Mouse (Mus musculus) testis, adult 2 months (tissue): Measurements from ENCODE around the gene Tlr7. TPM values are rescaled to one million over a fixed set of nuclear protein-coding genes. Genes with fewer than 3 reads are reported as not detected.

Experiments used
- H3K27ac ChIP-seq: fragments of 200-500 bp; 2 replicates; pipeline ENCODE4 v1.5.1; 2012; ENCODE audit warnings: low read depth, low read length; ENCODE audit not compliant: control insufficient read depth, insufficient read depth
- H3K27me3 ChIP-seq: fragments of 200-500 bp; 2 replicates; pipeline ENCODE4 v1.6.1; 2012; ENCODE audit warnings: mild to moderate bottlenecking, low read length, moderate library complexity; ENCODE audit not compliant: control insufficient read depth, insufficient read depth
- H3K36me3 ChIP-seq: fragments of 200-500 bp; 2 replicates; pipeline ENCODE4 v1.6.1; 2012; ENCODE audit warnings: mild to moderate bottlenecking, low read length; ENCODE audit not compliant: control insufficient read depth, insufficient read depth
- H3K4me1 ChIP-seq: fragments of 200-500 bp; 2 replicates; pipeline ENCODE4 v1.6.1; 2012; ENCODE audit warnings: low read length; ENCODE audit not compliant: control insufficient read depth, insufficient read depth
- H3K4me3 ChIP-seq: fragments of 200-500 bp; 2 replicates; pipeline ENCODE4 v1.5.1; 2012; ENCODE audit warnings: low read depth, mild to moderate bottlenecking, low read length, moderate library complexity, mixed read lengths; ENCODE audit not compliant: control insufficient read depth
- CTCF ChIP-seq: fragments of 200-500 bp; IDR thresholded peaks from 2 replicates; pipeline ENCODE4 v1.5.1; 2012; ENCODE audit warnings: low read depth, mild to moderate bottlenecking, inconsistent platforms, low read length, moderate library complexity; ENCODE audit not compliant: control insufficient read depth, insufficient read depth, insufficient replicate concordance
- POLR2A ChIP-seq: fragments of 200-500 bp; IDR thresholded peaks from 2 replicates; pipeline ENCODE4 v1.6.1; 2012; ENCODE audit warnings: low read depth, mild to moderate bottlenecking, inconsistent platforms, low read length, moderate library complexity; ENCODE audit not compliant: control insufficient read depth
- polyA plus RNA-seq: library from polyadenylated mRNA; depleted of rRNA; stranded (reverse); fragments of >200 nt; gene quantifications from 2 replicates; pipeline ENCODE4 v1.2.3, GENCODE M21; 2012

Gene Tlr7
- polyA plus RNA-seq, 1 experiment: 0.11 TPM

DNA sequence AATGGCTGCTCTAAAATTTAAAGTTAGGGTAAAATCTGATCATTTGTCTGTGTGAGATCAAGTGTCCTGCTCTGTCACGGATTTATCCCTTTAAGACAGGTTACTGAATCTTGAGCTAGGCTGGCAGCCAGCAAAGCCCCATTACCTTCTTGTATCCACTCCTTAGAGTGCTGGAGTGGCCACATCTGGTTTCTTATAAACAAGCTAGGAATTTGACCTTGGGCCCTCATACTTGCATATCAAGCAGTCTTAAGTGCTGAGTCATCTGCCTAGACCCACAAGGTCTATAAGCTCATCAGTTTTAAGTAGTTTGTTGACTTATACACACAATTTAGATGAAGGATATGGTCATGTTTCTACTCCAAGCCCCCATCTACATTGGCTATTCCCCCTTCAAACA, 14.0 kb upstream of the Tlr7 start:
- Histone ChIP-seq H3K27me3 (no peaks in the 10 kb centered on the region), H3K36me3 (no peaks in the 10 kb centered on the region), H3K27ac (no peak overlapping the region), H3K4me3 (no peak overlapping the region), H3K4me1 (no peaks in the 10 kb centered on the region)
- no peak for TF ChIP-seq CTCF
- TF ChIP-seq POLR2A: no peak

DNA sequence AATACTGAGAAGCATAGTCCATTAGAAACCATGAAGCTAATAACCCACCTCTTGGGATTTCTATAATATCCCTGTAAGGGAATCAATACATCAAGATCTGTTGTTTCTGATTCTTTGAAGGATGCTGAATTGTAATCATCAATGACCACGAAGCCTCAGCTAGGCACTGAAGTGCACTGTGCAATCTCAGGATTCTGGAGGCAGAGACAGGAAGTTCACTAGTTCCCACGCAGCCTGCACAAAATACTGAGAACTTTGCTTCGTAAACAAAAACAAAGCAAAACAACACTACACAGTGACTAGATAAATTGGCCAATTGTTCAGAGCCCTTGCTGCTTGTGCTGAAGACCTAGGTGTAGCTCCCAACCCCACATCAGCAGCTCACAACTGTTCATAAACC, 11.5 kb upstream of the Tlr7 start:
- no peak overlapping the region for H3K27ac ChIP-seq
- no peaks in the 10 kb centered on the region for H3K27me3 ChIP-seq
- H3K36me3 ChIP-seq: no peaks in the 10 kb centered on the region
- H3K4me3 ChIP-seq: no peak overlapping the region
- H3K4me1 ChIP-seq: no peaks in the 10 kb centered on the region
- TF ChIP-seq CTCF (no peak), POLR2A (no peak)

DNA sequence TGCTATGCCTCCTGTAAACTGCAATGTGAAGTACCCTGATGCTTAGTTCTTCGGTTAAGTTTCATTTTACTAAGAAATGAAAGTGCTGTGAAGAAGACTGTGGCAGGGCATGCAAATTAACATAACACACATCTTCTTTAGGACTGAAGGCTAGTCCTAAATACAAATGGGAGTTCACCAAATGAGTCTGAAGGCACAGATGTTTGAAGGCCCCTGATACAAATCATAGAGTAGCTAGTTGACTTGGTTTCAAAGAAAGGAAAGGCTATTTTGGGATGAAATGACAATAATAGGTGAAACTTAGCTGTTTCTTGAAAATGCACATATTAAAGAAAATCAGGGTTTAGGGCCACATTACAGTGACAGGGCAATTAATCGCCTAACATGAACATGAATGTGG, 9.8 kb upstream of the Tlr7 start:
- Histone ChIP-seq H3K27ac (no peak overlapping the region), H3K4me3 (no peak overlapping the region), H3K36me3 (no peaks in the 10 kb centered on the region), H3K27me3 (no peaks in the 10 kb centered on the region), H3K4me1 (no peaks in the 10 kb centered on the region)
- TF ChIP-seq CTCF: no peak
- no peak for TF ChIP-seq POLR2A

DNA sequence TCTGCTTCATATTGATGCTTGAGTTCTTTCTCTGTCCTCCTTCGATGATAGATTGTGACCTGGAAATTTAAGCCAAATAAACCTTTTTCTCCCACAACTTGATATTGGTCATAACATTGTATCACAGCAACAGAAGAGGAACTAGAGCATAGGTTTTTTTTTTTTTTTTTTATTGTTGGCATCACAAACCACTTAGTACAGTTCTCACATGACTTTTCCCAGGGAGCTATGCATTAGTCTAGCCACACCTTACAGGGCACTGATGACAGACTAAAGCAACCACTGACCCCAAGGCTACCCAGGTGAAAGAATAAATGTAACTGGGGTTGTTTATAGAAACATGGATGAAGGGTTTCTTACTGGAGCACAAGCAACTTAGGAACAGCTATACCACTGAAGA, 7.6 kb upstream of the Tlr7 start:
- H3K36me3 ChIP-seq: no peaks in the 10 kb centered on the region
- H3K4me1 ChIP-seq: no peaks in the 10 kb centered on the region
- H3K27me3 ChIP-seq: no peaks in the 10 kb centered on the region
- no peak overlapping the region for H3K27ac ChIP-seq
- no peak overlapping the region for H3K4me3 ChIP-seq
- TF ChIP-seq CTCF: no peak
- TF ChIP-seq POLR2A: no peak

DNA sequence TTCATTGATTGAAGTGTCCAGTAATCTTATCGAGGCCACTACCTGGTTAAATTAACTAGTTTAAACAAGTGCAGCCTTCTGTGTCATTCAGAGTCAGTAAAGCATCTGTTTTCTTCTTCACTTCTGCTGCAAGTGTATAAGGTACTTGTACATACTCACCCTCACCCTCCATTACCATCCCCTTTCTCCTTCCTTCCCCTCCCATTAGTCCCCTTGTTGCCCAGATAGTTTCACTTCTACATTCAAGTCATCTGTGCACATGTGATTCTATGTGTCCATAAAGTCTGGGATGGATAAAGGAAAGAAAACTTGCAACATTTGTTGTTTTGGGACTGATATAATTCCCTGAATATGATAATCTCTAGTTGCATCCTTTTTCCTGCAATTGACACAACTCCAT, 4.2 kb upstream of the Tlr7 start:
- no peaks in the 10 kb centered on the region for H3K27me3 ChIP-seq
- H3K36me3 ChIP-seq: no peaks in the 10 kb centered on the region
- no peak overlapping the region for H3K4me3 ChIP-seq
- no peak for TF ChIP-seq POLR2A
- no peak overlapping the region for H3K27ac ChIP-seq
- H3K4me1 ChIP-seq: no peaks in the 10 kb centered on the region

DNA sequence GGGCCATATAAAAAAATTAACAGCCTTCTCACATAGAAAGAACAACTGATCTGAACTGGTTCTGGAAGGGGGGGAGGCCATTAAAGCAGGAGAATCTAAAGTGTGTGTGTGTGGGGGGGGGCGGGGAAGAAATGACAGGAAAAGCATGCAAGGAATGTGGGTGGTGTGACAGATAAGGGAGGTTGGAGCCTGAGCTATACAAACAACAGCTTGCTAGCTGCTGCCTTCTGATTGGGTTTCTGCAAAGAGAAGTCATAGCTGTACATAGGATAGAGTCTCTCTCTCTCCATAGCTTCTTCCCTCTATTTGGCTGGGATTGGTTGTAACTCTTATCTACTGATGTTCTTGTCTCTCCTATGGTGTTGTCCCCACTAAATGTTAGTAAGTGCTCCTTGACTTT, 2.2 kb upstream of the Tlr7 start:
- no peak overlapping the region for H3K4me3 ChIP-seq
- H3K36me3 ChIP-seq: no peaks in the 10 kb centered on the region
- no peak for TF ChIP-seq POLR2A
- no peak for TF ChIP-seq CTCF
- no peaks in the 10 kb centered on the region for H3K4me1 ChIP-seq
- no peaks in the 10 kb centered on the region for H3K27me3 ChIP-seq
- H3K27ac ChIP-seq: no peak overlapping the region

DNA sequence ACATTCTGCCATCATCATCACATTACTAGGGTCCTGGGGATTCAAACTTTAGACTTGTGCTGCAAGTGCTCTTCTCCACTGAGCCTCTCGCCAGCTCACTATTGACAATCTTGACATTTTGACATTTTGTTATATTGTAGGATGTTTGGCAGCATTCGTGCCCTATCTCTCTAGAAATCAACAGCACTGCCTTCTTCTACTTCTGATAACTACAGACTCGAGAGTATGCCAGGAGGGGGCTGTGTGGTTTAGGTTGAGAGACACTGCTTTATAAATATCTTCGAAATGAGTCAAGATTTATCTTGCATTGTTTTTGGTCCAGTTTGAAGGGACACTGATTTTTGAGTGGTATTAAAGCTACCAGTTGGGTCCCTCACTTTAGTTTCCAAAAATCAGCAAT, 635 bp upstream of the Tlr7 start:
- TF ChIP-seq CTCF: no peak
- TF ChIP-seq POLR2A: no peak
- H3K36me3 ChIP-seq: no peaks in the 10 kb centered on the region
- no peaks in the 10 kb centered on the region for H3K27me3 ChIP-seq
- no peak overlapping the region for H3K27ac ChIP-seq
- H3K4me1 ChIP-seq: no peaks in the 10 kb centered on the region
- H3K4me3 ChIP-seq: no peak overlapping the region

DNA sequence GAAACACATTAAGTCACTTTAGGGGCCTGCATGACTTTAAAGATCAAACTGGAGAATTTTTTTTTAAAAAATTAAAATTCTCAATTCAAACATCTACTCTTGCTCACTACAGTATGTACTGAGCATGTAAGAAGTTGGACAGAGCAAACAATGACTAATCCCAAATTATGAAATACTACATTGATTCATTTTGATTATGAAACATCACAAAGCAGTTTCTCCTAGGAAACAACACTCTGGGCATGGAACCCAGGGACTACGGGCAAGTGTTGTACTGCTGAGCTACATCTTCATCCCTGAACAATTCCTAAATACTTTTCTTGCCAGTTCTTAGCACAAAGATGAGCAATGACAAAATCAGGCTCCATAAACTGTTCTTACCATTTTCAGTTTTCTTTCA, 738 bp downstream of the Tlr7 start:
- Histone ChIP-seq H3K27ac (no peak overlapping the region), H3K36me3 (no peaks in the 10 kb centered on the region), H3K4me1 (no peaks in the 10 kb centered on the region), H3K4me3 (no peak overlapping the region), H3K27me3 (no peaks in the 10 kb centered on the region)
- TF ChIP-seq CTCF (no peak), POLR2A (no peak)
